Mouse (Mus musculus) skeletal muscle tissue, postnatal 0 days (tissue): Measurements from ENCODE around the gene Psme2b. TPM values are rescaled to one million over a fixed set of nuclear protein-coding genes. Genes with fewer than 3 reads are reported as not detected.

Source experiments
- polyA plus RNA-seq: library from polyadenylated mRNA; unstranded; fragments of >200 nt; fragmentation: Nextera tagmentation; extraction: Ambion mirVana; gene quantifications from 2 replicates; pipeline ENCODE4 v1.2.1, GENCODE M21; 2015

Psme2b gene
- 2.4 and 3.1 TPM in 2 replicates for polyA plus RNA-seq

GRCm38 (mm10) chr11:48946090-48946489 lies at the start of gene Psme2b:
Gene Psme2b (minus strand): TSS chr11:48946190.

GRCm38 (mm10) chr11:48994018-48994417 lies 48.0 kb upstream of the Psme2b start, which contains the start of gene Tgtp1:
Gene Tgtp1 (minus strand): TSS chr11:48994172.

GRCm38 (mm10) chr11:48991740-48992520 lies 45.9 kb upstream of the Psme2b start, which contains the start of gene Gm12185:
Gene Gm12185 (minus strand): TSS chr11:48992226.

GRCm38 (mm10) chr11:48979251-48979650 lies 33.3 kb upstream of the Psme2b start, which contains the start of gene 9930111J21Rik1:
Gene 9930111J21Rik1 (minus strand): TSS chr11:48979398.

GRCm38 (mm10) chr11:48978240-48978939 lies 32.4 kb upstream of the Psme2b start, which contains the start of gene Olfr56:
Gene Olfr56 (plus strand): TSS chr11:48978889.

GRCm38 (mm10) chr11:48902021-48902420 lies 44.0 kb downstream of the Psme2b start, which contains the start of gene Gm5431:
Gene Gm5431 (minus strand): TSS chr11:48902214.

Other genes with a start within 250 kb of the Psme2b start
- 361 and 397 TPM in 2 replicates for gene Rack1, start 145.9 kb downstream of the Psme2b start, polyA plus RNA-seq
- gene Trim41, start 128.8 kb downstream of the Psme2b start, polyA plus RNA-seq = 2.4 and 2.7 TPM in 2 replicates
- gene Trim7, start 120.0 kb downstream of the Psme2b start, polyA plus RNA-seq = 7.4 and 9.4 TPM in 2 replicates
- 4.0 and 4.4 TPM in 2 replicates for gene Gm12184, start 119.5 kb downstream of the Psme2b start, polyA plus RNA-seq
- 10.9 and 11.5 TPM in 2 replicates for gene Irgm1, start 74.5 kb downstream of the Psme2b start, polyA plus RNA-seq
- gene Gm5431, start 44.0 kb downstream of the Psme2b start, polyA plus RNA-seq = 0.44 and 0.68 TPM in 2 replicates
- 0.05 and 0.10 TPM in 2 replicates for gene Olfr56, start 32.7 kb upstream of the Psme2b start, polyA plus RNA-seq
- 0.51 and 0.56 TPM in 2 replicates for gene 9930111J21Rik1, start 33.2 kb upstream of the Psme2b start, polyA plus RNA-seq
- gene Gm12185, start 46.0 kb upstream of the Psme2b start, polyA plus RNA-seq = 0.02 TPM in 1 of 2 replicates, not detected in the other
- 0.29 and 0.78 TPM in 2 replicates for gene Tgtp1, start 48.0 kb upstream of the Psme2b start, polyA plus RNA-seq
- gene 9930111J21Rik2, start 105.1 kb upstream of the Psme2b start, polyA plus RNA-seq = 0.69 and 0.95 TPM in 2 replicates
- 0.36 and 0.54 TPM in 2 replicates for gene Tgtp2, start 118.0 kb upstream of the Psme2b start, polyA plus RNA-seq
- 2.7 and 3.1 TPM in 2 replicates for gene Ifi47, start 130.4 kb upstream of the Psme2b start, polyA plus RNA-seq
- gene Olfr1396, start 168.7 kb upstream of the Psme2b start, polyA plus RNA-seq = 0.12 and 0.13 TPM in 2 replicates
- gene Olfr1395, start 196.1 kb upstream of the Psme2b start, polyA plus RNA-seq = not detected in 2 replicates
- gene Olfr1394, start 208.2 kb upstream of the Psme2b start, polyA plus RNA-seq = not detected in 2 replicates
- 3.6 and 4.6 TPM in 2 replicates for gene Btnl9, start 241.0 kb upstream of the Psme2b start, polyA plus RNA-seq